In the genomic region with DNA sequence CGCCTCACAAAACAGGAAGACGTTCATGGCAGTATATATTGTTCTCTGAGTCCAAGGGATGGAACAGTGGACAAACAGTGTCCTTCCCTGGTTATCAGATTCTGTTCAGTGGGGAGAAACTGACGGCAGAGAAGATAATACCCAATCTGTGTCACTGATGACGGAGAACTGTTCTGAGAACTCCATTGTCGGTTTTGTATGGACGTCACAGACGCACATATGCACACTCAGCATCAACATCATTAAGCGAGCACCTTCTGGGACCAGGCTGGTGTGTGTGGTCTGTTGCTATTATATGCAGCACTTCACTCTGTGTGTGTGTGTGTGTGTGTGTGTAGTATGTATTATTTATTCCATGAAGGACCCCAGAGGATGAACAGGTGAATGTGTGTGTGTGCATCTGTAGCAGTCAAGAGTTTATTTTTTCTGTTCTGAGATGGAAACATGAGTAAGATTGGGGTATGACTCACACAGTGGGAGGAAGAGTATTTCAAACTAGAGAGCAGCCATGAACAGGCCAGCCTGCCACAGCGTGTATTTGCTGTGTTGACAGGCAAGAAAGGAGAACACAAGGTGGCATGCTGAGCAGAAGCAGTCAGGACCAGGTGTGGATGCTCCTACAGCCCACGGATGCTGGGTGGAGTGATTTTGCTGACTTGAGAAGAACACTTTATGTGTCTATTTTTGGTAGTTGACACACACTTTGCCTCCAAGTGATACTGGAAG, we compare ENCODE assay signal across 8 mouse cellular contexts. TPM values are rescaled to one million over a fixed set of nuclear protein-coding genes. Genes with fewer than 3 reads are reported as not detected.
DNase-seq lines count a peak whose midpoint lies in the region; ATAC-seq and TF ChIP-seq lines count a peak whose summit lies in the region.

No protein-coding gene starts in this region.

- peak overlapping the region; percentile 82 for H3K9ac ChIP-seq in forebrain, embryonic 11.5 days (ENCODE audit: low read length)
- peak overlapping the region; percentile 84 for H3K9ac ChIP-seq in limb, embryonic 13.5 days
- peak overlapping the region; percentile 72 for H3K9ac ChIP-seq in stomach, postnatal 0 days (ENCODE audit: low read length)

- H3K4me3 ChIP-seq in layer of hippocampus, adult 2 months, result peak overlapping the region; percentile 56
- peak overlapping the region; percentile 76 for H3K4me3 ChIP-seq in G1E (ENCODE audit: low read depth, low read length)
- H3K4me3 ChIP-seq in forebrain, embryonic 11.5 days (ENCODE audit: low read depth, low read length), result peak overlapping the region; percentile 61
- H3K4me3 ChIP-seq in limb, embryonic 13.5 days, result peak overlapping the region; percentile 69
- peak overlapping the region; percentile 53 for H3K4me3 ChIP-seq in stomach, postnatal 0 days (ENCODE audit: low read depth, low read length)

- H3K4me2 ChIP-seq in forebrain, embryonic 11.5 days (ENCODE audit: low read depth, low read length, severe bottlenecking), result peak overlapping the region; percentile 70
- H3K4me2 ChIP-seq in limb, embryonic 13.5 days (replicated peaks), result peak overlapping the region; percentile 77
- peak overlapping the region; percentile 77 for H3K4me2 ChIP-seq in stomach, postnatal 0 days (replicated peaks; ENCODE audit: low read depth)

- H3K27me3 ChIP-seq in G1E (ENCODE audit: insufficient read depth, low read length), result no peaks in the 10 kb centered on the region
- H3K27me3 ChIP-seq in forebrain, embryonic 11.5 days (ENCODE audit: control insufficient read depth, insufficient read depth, low read length), result no peaks in the 10 kb centered on the region
- H3K27me3 ChIP-seq in limb, embryonic 13.5 days, result no peaks in the 10 kb centered on the region
- H3K27me3 ChIP-seq in stomach, postnatal 0 days (ENCODE audit: control insufficient read depth, insufficient read depth, low read length), result no peaks in the 10 kb centered on the region

- DNase-seq in layer of hippocampus, adult 2 months (ENCODE audit: low spot score in 2 of 2), result no peak
- no peak for DNase-seq in layer of hippocampus, postnatal 10 days (ENCODE audit: low spot score in 2 of 2)
- no peak for DNase-seq in G1E (ENCODE audit: low spot score)
- no peak for DNase-seq in forebrain, embryonic 11.5 days (ENCODE audit: low spot score)
- no peak for DNase-seq in stomach, postnatal 0 days (ENCODE audit: low spot score)
- DNase-seq in testis, postnatal 10 days (ENCODE audit: low spot score), result no peak

- 64% methylated on average over 10 of the region's 10 CpGs for WGBS in forebrain, embryonic 11.5 days
- WGBS in limb, embryonic 13.5 days, result 67% methylated on average over 10 of the region's 10 CpGs
- WGBS in stomach, postnatal 0 days, result 36% methylated on average over 10 of the region's 10 CpGs

- no peak for TF ChIP-seq CTCF in layer of hippocampus, adult 2 months (conservative IDR thresholded peaks at IDR 0.05)
- no peak for TF ChIP-seq CTCF in G1E (IDR thresholded peaks at IDR 0.05; ENCODE audit: low read depth, low read length)
- no peak for TF ChIP-seq CTCF in stomach, postnatal 0 days (IDR thresholded peaks at IDR 0.05; ENCODE audit: low read depth)

- H3K9me3 ChIP-seq in G1E (replicated peaks), result no peaks in the 10 kb centered on the region
- H3K9me3 ChIP-seq in forebrain, embryonic 11.5 days (ENCODE audit: control insufficient read depth, low read length), result no peaks in the 10 kb centered on the region
- H3K9me3 ChIP-seq in limb, embryonic 13.5 days, result no peaks in the 10 kb centered on the region
- H3K9me3 ChIP-seq in stomach, postnatal 0 days (ENCODE audit: control insufficient read depth, low read length), result no peaks in the 10 kb centered on the region

- ATAC-seq in G1E (ENCODE audit: extremely low read depth, insufficient number of reproducible peaks, low FRiP score, poor library complexity, severe bottlenecking), result peak; percentile 16; the same call in 1 of the 2 replicates
- ATAC-seq in forebrain, embryonic 11.5 days (replicated peaks; ENCODE audit: low FRiP score), result no peak
- ATAC-seq in limb, embryonic 13.5 days (ENCODE audit: low FRiP score, low read depth), result no peak
- no peak for ATAC-seq in stomach, postnatal 0 days (ENCODE audit: low FRiP score, low TSS enrichment)
- ATAC-seq in megakaryocyte progenitor cell, adult 5-6 weeks (replicated peaks; ENCODE audit: poor library complexity), result no peak

- TF ChIP-seq EP300 in stomach, postnatal 0 days (optimal IDR thresholded peaks at IDR 0.05), result no peak

- H3K36me3 ChIP-seq in G1E (replicated peaks), result peaks cover 17% of the 10 kb centered on the region
- no peaks in the 10 kb centered on the region for H3K36me3 ChIP-seq in forebrain, embryonic 11.5 days (ENCODE audit: control insufficient read depth, insufficient read depth, low read length)
- no peaks in the 10 kb centered on the region for H3K36me3 ChIP-seq in limb, embryonic 13.5 days
- no peaks in the 10 kb centered on the region for H3K36me3 ChIP-seq in stomach, postnatal 0 days (ENCODE audit: control insufficient read depth, insufficient read depth, low read length)

- peaks cover 56% of the 10 kb centered on the region for H3K4me1 ChIP-seq in G1E (ENCODE audit: insufficient read depth, low read depth, low read length)
- H3K4me1 ChIP-seq in forebrain, embryonic 11.5 days (replicated peaks; ENCODE audit: control insufficient read depth, insufficient read depth, low read length), result peaks cover 3% of the 10 kb centered on the region; the same call in 1 of the 2 replicates
- peaks cover 17% of the 10 kb centered on the region for H3K4me1 ChIP-seq in limb, embryonic 13.5 days
- H3K4me1 ChIP-seq in stomach, postnatal 0 days (replicated peaks; ENCODE audit: control insufficient read depth, insufficient read depth), result no peaks in the 10 kb centered on the region; the same call in 1 of the 2 replicates

- H3K27ac ChIP-seq in layer of hippocampus, adult 2 months, result peak overlapping the region; percentile 95
- no peak overlapping the region for H3K27ac ChIP-seq in forebrain, embryonic 11.5 days (ENCODE audit: low read depth, low read length)
- no peak overlapping the region for H3K27ac ChIP-seq in limb, embryonic 13.5 days
- peak overlapping the region; percentile 79 for H3K27ac ChIP-seq in stomach, postnatal 0 days (replicated peaks)

RNA-seq across cellular contexts. Expression of gene Tnfrsf9, which starts 1.0 kb away (rescaled TPM):
- total RNA-seq in layer of hippocampus, adult 2 months (2021), result under 1 TPM; 0.39 to 0.41 TPM
- total RNA-seq in layer of hippocampus, postnatal 10 days (2021), result under 1 TPM; 0.38 to 0.39 TPM
- total RNA-seq in G1E (2014; fragmentation: Nextera tagmentation), result 13.1 and 20.2 TPM in 2 replicates
- total RNA-seq in G1E (2017), result 1.1 and 1.7 TPM in 2 replicates
- 0.25 and 0.47 TPM in 2 replicates for polyA plus RNA-seq in G1E (2012)
- polyA plus RNA-seq in forebrain, embryonic 11.5 days (2014; fragmentation: Nextera tagmentation; extraction: Ambion mirVana), result 0.19 TPM in 1 of 2 replicates, not detected in the other
- polyA plus RNA-seq in limb, embryonic 13.5 days (2015; fragmentation: Nextera tagmentation; extraction: Ambion mirVana), result 0.40 and 0.51 TPM in 2 replicates
- 0.22 and 0.23 TPM in 2 replicates for polyA plus RNA-seq in stomach, postnatal 0 days (2015; fragmentation: Nextera tagmentation; extraction: Ambion mirVana)
- 0.15 TPM in 1 of 2 replicates, not detected in the other for total RNA-seq in megakaryocyte progenitor cell, adult 5-6 weeks (2015)
- not detected in 2 replicates for total RNA-seq in megakaryocyte progenitor cell, adult 5-6 weeks (2017)

RNA-seq across cellular contexts. Expression of gene Park7, which starts 1.1 kb away (rescaled TPM):
- total RNA-seq in layer of hippocampus, adult 2 months (2021), result 100 to 1,000 TPM; 250 to 252 TPM
- total RNA-seq in layer of hippocampus, postnatal 10 days (2021), result 100 to 1,000 TPM; 253 to 269 TPM
- total RNA-seq in G1E (2014; fragmentation: Nextera tagmentation), result 187 and 204 TPM in 2 replicates
- total RNA-seq in G1E (2017), result 398 and 402 TPM in 2 replicates
- polyA plus RNA-seq in G1E (2012), result 276 and 342 TPM in 2 replicates
- 412 and 431 TPM in 2 replicates for polyA plus RNA-seq in forebrain, embryonic 11.5 days (2014; fragmentation: Nextera tagmentation; extraction: Ambion mirVana)
- 411 and 442 TPM in 2 replicates for polyA plus RNA-seq in limb, embryonic 13.5 days (2015; fragmentation: Nextera tagmentation; extraction: Ambion mirVana)
- 253 and 262 TPM in 2 replicates for polyA plus RNA-seq in stomach, postnatal 0 days (2015; fragmentation: Nextera tagmentation; extraction: Ambion mirVana)
- total RNA-seq in megakaryocyte progenitor cell, adult 5-6 weeks (2015), result 303 and 339 TPM in 2 replicates
- 449 and 454 TPM in 2 replicates for total RNA-seq in megakaryocyte progenitor cell, adult 5-6 weeks (2017)

Comparison
In these comparisons a context has a peak if more than half of its experiments do, and no peak if none do; other contexts are left out.
1. H3K27ac ChIP-seq: peak in layer of hippocampus, adult 2 months (single experiment) and stomach, postnatal 0 days (single experiment); none in forebrain, embryonic 11.5 days (single experiment) and limb, embryonic 13.5 days (single experiment).
2. Peak in every context shown above with its lines, with median percentiles within 50 percentile points of each other: H3K4me3 ChIP-seq, H3K4me2 ChIP-seq and H3K9ac ChIP-seq.